Mouse (Mus musculus) cerebellum, adult 2 months (tissue): ENCODE data around the gene 4930519G04Rik.

Experiments
- CTCF ChIP-seq: fragments of 200-500 bp; IDR thresholded peaks from 2 replicates; pipeline ENCODE4 v1.5.1; 2011; ENCODE audit warnings: low read depth, mild to moderate bottlenecking, control low read depth, low read length, moderate library complexity, borderline replicate concordance; ENCODE audit not compliant: insufficient read depth
- POLR2A ChIP-seq: fragments of 200-500 bp; IDR thresholded peaks from 2 replicates; pipeline ENCODE4 v1.6.1; 2011; ENCODE audit warnings: low read length, control low read depth, borderline replicate concordance; ENCODE audit not compliant: insufficient read depth

GRCm38 (mm10) chr5:114926753-114927152 is 73.3 kb downstream of the 4930519G04Rik start:
- TF ChIP-seq POLR2A (no peak), CTCF (no peak)
